Mouse (Mus musculus) neural tube, embryonic 13.5 days (tissue): ENCODE results near the gene Lat2. TPM values are rescaled to one million over a fixed set of nuclear protein-coding genes. Genes with fewer than 3 reads are reported as not detected.

Source experiments
- ATAC-seq: fragments of 200-750 bp; cut with Nextera tagmentation; 2 replicates; pipeline ENCODE4 v1.8.0; 2017; ENCODE audit warnings: low read depth, mild to moderate bottlenecking, moderate TSS enrichment, moderate library complexity
- H3K27ac ChIP-seq: fragments of 300-500 bp; sonication (generic); replicated peaks from 2 replicates; pipeline ENCODE4 v1.5.1; 2015; ENCODE audit warnings: moderate library complexity, mild to moderate bottlenecking, inconsistent platforms
- H3K27me3 ChIP-seq: fragments of 300-500 bp; sonication (generic); 2 replicates; pipeline ENCODE4 v1.6.1; 2015; ENCODE audit warnings: mild to moderate bottlenecking, inconsistent platforms
- H3K36me3 ChIP-seq: fragments of 300-500 bp; sonication (generic); 2 replicates; pipeline ENCODE4 v1.6.1; 2015; ENCODE audit warnings: mild to moderate bottlenecking, inconsistent platforms
- H3K4me1 ChIP-seq: fragments of 300-500 bp; sonication (generic); replicated peaks from 2 replicates; pipeline ENCODE4 v1.6.1; 2015; ENCODE audit warnings: inconsistent platforms
- H3K4me2 ChIP-seq: fragments of 300-500 bp; sonication (generic); 2 replicates; pipeline ENCODE4 v1.6.1; 2015; ENCODE audit warnings: inconsistent platforms, mild to moderate bottlenecking, moderate library complexity
- H3K4me3 ChIP-seq: fragments of 300-500 bp; sonication (generic); 2 replicates; pipeline ENCODE4 v1.5.1; 2015; ENCODE audit warnings: mild to moderate bottlenecking, inconsistent platforms
- H3K9ac ChIP-seq: fragments of 300-500 bp; sonication (generic); 2 replicates; pipeline ENCODE4 v1.6.1; 2015; ENCODE audit warnings: moderate library complexity, mild to moderate bottlenecking, inconsistent platforms
- H3K9me3 ChIP-seq: fragments of 300-500 bp; sonication (generic); 2 replicates; pipeline ENCODE4 v1.6.1; 2016; ENCODE audit warnings: inconsistent platforms
- WGBS: fragments of 180-500 bp; shearing (Covaris S2); methylation state at CpG from one replicate; pipeline ENCODE4 v1.1.7; 2015; 5-methylcytosine and 5-hydroxymethylcytosine counted together
- polyA plus RNA-seq: library from polyadenylated mRNA; unstranded; fragments of >200 nt; fragmentation: Nextera tagmentation; extraction: Ambion mirVana; gene quantifications from 2 replicates; pipeline ENCODE4 v1.2.1, GENCODE M21; 2015

Gene Lat2
- polyA plus RNA-seq, 1 experiment from 2014 or later, result 4.9 TPM

DNA sequence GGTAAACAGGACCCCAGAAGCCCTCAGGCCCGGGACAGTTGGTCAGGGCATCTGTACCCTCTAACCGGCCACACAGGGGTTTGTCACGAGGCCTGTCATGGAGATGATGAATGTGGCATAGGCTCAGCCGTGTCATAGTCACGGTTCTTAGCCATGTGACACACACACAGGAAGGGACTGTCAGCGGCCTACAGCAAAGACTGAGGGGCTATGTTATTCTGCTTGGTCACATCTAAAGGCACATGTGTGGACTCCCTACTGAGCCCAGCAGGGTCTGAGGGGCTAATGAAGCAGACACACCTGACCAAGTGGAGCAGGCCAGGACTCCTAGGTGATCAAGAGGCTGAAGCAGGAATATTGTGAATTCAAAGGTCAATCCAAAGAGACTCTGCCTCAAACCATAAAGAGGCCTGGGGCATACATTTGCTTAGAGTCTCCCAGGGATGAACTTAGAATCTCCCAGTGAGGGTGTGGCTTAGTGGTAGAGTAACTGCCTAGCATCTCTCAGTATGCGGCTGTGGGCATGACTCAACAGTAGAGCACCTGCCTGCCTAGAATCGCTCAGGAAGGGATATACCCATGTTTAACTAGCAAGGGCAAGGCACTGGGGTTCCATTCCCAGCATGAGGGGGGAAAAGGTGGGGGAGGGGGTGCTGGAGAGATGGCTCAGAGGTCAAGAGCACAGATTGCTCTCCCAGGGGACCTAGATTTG is 2.9 kb downstream of the Lat2 start:
- Histone ChIP-seq H3K9ac (no peak overlapping the region), H3K27me3 (no peaks in the 10 kb centered on the region), H3K27ac (peak overlapping the region; percentile 49; the same call in 1 of the 2 replicates), H3K4me1 (peaks cover 7% of the 10 kb centered on the region), H3K4me3 (no peak overlapping the region), H3K36me3 (peaks cover 14% of the 10 kb centered on the region), H3K4me2 (no peak overlapping the region), H3K9me3 (no peaks in the 10 kb centered on the region)
- ATAC-seq, result peak; percentile 37; the same call in 1 of the 2 replicates
- WGBS, result 54% methylated on average over 8 of the region's 8 CpGs

DNA sequence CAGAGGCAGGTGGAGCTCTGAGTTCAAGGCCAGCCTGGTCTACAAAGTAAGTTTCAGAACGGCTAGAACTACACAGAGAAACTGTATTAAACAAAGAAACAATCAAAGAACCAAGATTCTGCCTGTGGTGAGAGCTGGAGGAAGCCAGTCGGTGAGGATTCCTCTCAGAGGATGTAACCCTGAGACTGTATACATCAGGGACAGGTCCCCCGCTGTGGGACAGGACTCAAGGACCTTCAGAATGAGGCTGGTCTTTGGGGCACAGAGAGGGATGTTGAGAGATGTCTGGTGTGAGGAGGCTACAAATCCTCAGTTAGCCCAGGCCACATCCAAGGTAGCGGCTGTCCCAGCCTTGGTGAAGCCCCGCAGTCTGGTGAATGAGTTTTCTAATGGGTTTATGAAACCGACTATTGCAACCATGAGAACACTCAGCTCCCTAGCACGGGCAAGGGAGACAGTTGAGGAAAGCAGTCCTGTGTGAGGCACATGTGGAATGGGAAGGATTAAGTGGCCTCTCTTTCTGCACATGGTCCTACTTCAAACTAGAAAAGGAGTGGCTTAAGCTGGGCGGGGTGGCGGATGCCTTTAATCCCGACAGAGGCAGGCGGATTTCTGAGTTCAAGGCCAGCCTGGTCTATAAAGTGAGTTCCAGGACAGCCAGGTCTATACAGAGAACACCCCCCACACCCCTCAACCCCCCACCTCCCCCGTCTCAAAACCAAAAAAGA is 4.7 kb downstream of the Lat2 start:
- Histone ChIP-seq H3K27ac (no peak overlapping the region), H3K36me3 (peaks cover 13% of the 10 kb centered on the region), H3K4me3 (no peak overlapping the region), H3K9me3 (no peaks in the 10 kb centered on the region), H3K4me2 (no peak overlapping the region), H3K4me1 (peaks cover 7% of the 10 kb centered on the region), H3K27me3 (no peaks in the 10 kb centered on the region), H3K9ac (no peak overlapping the region)
- 91% methylated on average over 11 of the region's 12 CpGs for WGBS
- no peak for ATAC-seq

DNA sequence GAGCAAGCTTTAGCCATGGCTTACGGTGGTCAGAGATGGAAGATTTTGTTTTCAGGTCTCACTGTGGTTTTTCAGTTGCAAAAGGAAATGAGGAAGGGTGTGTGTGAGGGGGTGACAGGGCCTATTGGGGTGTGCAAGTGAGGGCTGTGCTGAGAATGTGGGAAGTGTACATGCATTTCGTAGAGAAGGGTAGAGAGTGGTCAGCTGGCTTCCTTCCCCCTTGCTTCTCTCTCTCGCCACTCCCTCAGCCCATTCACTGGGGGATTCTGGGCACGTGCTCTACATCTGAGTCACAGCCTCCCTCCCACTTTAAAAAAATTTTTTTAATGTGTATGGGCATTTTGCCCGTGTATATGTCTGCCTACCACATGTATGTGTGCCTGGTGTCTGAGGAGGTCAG is 7.7 kb downstream of the Lat2 start:
- no peak overlapping the region for H3K4me3 ChIP-seq
- no peak for ATAC-seq
- H3K9ac ChIP-seq, result no peak overlapping the region
- H3K4me2 ChIP-seq, result no peak overlapping the region
- H3K9me3 ChIP-seq, result no peaks in the 10 kb centered on the region
- 74% methylated on average over 5 of the region's 5 CpGs for WGBS
- no peaks in the 10 kb centered on the region for H3K27me3 ChIP-seq
- H3K4me1 ChIP-seq, result peaks cover 3% of the 10 kb centered on the region; the same call in 1 of the 2 replicates
- no peak overlapping the region for H3K27ac ChIP-seq
- peaks cover 17% of the 10 kb centered on the region for H3K36me3 ChIP-seq

DNA sequence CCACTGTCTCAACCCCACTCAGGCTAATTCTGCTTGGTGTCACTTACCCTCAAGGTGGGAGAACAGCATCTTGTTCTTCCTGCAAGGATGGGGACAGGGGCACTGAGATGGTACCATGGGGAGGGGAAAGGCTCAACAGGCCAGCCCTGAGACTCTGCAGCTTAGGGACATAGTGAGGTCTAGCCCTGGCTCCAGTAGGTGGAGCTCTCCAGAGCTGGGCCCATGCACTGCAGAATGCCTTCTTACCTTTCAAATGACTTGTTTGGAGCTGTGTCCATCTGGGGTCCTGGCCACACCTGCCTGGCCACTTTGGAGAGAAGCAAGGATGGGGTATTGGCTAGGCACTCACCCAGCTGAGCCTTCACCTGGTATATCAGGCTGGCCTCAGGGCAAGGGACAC is 8.5 kb downstream of the Lat2 start:
- Histone ChIP-seq H3K9me3 (no peaks in the 10 kb centered on the region), H3K4me2 (no peak overlapping the region), H3K27ac (no peak overlapping the region), H3K27me3 (no peaks in the 10 kb centered on the region), H3K36me3 (peaks cover 21% of the 10 kb centered on the region), H3K4me1 (no peaks in the 10 kb centered on the region), H3K9ac (no peak overlapping the region), H3K4me3 (no peak overlapping the region)
- no peak for ATAC-seq

DNA sequence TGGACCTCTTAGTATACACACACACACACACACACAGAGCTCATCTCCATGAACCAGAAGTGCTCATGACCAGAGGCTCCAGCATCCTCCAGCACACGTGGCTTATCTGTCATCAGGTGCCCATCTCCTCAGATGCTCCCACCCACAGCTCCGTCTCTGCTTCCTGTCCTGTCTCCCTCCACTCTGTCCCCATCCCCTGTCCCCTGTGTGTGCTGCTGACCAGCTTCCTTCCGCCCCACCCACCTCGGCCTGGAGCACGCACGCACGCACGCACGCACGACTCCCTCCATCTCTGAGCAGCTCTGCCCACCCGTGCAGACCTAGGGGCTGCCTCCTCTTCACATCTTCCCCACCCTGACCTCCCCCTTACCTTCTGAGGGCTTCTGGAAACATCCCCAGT is 10.4 kb downstream of the Lat2 start:
- Histone ChIP-seq H3K36me3 (peaks cover 29% of the 10 kb centered on the region), H3K4me2 (no peak overlapping the region), H3K27ac (no peak overlapping the region), H3K4me3 (no peak overlapping the region), H3K9ac (no peak overlapping the region), H3K27me3 (no peaks in the 10 kb centered on the region), H3K9me3 (no peaks in the 10 kb centered on the region), H3K4me1 (no peaks in the 10 kb centered on the region)
- WGBS, result 83% methylated on average over 11 of the region's 11 CpGs
- ATAC-seq, result no peak

DNA sequence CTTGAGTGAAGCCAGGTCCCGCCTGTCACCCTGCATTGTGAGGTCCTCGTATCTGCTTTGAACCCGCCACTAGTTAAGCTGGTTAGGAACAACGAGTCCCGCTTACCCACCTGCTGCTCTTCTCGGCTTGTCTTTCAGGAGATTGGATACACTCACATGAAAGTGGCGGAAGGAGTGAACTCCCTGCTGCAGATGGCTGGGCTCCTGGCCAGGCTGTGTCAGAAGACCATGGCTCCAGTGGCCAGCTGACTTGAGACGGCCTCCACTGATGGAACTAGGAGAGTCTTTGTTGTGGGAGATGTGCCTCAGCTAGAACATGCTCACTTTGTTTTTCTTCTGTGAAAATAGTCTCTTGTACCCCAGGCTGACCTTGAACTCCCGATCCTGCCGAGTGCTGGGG is 17.1 kb downstream of the Lat2 start:
- H3K9me3 ChIP-seq, result no peaks in the 10 kb centered on the region
- no peaks in the 10 kb centered on the region for H3K27me3 ChIP-seq
- H3K36me3 ChIP-seq, result peaks cover 81% of the 10 kb centered on the region
- H3K9ac ChIP-seq, result no peak overlapping the region
- no peak for ATAC-seq
- no peak overlapping the region for H3K27ac ChIP-seq
- H3K4me3 ChIP-seq, result no peak overlapping the region
- WGBS, result 87% methylated on average over 10 of the region's 10 CpGs
- H3K4me2 ChIP-seq, result no peak overlapping the region
- no peaks in the 10 kb centered on the region for H3K4me1 ChIP-seq

DNA sequence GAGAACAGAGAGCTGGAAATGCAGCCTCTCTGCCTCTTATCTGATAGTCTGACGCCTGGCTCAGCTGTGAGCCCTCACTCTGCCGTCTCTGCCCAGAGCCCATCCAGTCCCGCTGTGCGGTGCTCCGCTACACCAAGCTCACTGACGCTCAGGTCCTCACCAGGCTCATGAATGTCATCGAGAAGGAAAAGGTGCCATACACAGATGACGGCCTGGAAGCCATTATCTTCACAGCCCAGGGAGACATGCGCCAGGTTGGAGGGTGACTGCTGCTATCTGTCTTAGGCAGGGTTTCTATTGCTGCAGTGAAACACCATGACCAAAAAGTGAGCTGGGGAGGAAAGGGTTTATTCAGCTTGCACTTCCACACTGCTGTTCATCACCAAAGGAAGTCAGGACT is 21.7 kb downstream of the Lat2 start:
- H3K4me2 ChIP-seq, result no peak overlapping the region
- H3K9me3 ChIP-seq, result no peaks in the 10 kb centered on the region
- no peak for ATAC-seq
- no peak overlapping the region for H3K9ac ChIP-seq
- no peaks in the 10 kb centered on the region for H3K4me1 ChIP-seq
- peaks cover 82% of the 10 kb centered on the region for H3K36me3 ChIP-seq
- H3K27me3 ChIP-seq, result no peaks in the 10 kb centered on the region
- H3K27ac ChIP-seq, result no peak overlapping the region
- 87% methylated on average over 9 of the region's 9 CpGs for WGBS
- H3K4me3 ChIP-seq, result no peak overlapping the region

DNA sequence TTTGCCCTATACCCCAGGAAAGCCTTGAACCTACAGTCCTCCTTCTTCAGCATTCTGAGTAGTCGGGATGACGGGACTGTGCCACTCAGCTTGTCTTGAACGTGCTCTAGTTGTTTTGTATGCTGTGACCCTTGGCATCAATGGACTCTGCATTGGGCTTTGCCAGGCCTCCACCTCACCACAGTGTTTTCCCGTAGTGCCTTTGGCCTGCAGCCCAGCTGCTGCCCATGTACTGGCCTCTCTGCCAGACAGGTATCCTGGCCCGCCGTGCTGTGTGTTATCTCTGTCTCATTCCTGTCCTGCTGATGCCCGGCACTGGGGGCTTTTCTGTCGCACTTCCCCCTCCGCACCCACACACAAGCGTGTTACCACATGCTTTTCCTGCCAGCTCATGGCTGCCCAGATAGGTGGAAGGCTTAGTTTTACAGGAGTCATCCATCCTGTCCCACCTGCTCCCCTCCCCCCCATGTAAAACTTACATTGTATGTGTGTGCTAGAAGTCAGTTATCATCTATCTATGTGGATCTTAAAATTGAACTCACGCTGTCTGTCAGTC is 22.7 kb downstream of the Lat2 start:
- Histone ChIP-seq H3K4me2 (no peak overlapping the region), H3K36me3 (peaks cover 76% of the 10 kb centered on the region), H3K4me1 (no peaks in the 10 kb centered on the region), H3K27ac (no peak overlapping the region), H3K9me3 (no peaks in the 10 kb centered on the region), H3K27me3 (no peaks in the 10 kb centered on the region), H3K4me3 (no peak overlapping the region), H3K9ac (no peak overlapping the region)
- ATAC-seq, result no peak
- 96% methylated on average over 11 of the region's 11 CpGs for WGBS

DNA sequence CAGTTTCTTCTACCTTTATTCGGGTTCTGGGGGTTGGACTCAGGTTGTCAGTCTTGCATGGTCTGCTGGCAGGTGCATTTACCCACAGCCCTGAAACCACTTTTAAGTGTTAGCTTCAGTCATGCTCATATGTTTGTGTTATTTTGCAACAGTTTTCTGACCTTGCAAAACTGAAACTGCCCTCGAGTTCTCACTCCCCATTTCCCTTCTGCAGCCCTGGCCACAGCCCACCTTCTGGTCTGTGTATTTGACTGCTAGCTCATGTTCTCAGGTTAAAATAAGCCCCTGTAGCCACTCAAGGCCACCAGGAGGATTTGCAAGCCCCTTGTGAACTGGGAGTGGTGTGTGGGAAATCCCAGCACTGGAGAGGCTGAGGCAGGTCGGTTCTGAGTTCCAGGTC is 24.9 kb downstream of the Lat2 start:
- H3K27ac ChIP-seq, result no peak overlapping the region
- no peak overlapping the region for H3K4me3 ChIP-seq
- H3K4me1 ChIP-seq, result no peaks in the 10 kb centered on the region
- no peaks in the 10 kb centered on the region for H3K27me3 ChIP-seq
- no peak overlapping the region for H3K4me2 ChIP-seq
- ATAC-seq, result no peak
- peaks cover 60% of the 10 kb centered on the region for H3K36me3 ChIP-seq
- WGBS, result 91% methylated on average over 3 of the region's 3 CpGs
- no peaks in the 10 kb centered on the region for H3K9me3 ChIP-seq
- H3K9ac ChIP-seq, result no peak overlapping the region

DNA sequence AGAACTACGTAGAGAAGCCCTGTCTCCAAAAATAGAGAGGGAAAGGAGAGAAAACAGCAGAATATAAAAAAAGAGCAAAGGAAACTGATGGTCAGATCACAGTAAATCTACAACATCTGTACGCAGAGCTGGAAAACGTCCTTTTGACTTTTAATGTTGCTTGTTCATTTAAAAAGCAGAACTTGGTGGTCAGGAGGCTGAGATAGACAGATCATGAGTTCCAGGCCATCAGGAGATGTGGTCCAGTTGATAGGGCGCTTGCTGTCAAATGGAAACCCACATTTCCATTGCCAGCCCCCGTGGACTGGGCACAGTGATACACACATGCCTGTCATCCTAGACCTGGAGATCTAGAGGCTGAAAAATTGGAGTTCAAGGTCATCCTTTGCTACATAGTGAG is 30.0 kb downstream of the Lat2 start:
- 94% methylated on average over 5 of the region's 5 CpGs for WGBS
- Histone ChIP-seq H3K4me3 (no peak overlapping the region), H3K27ac (no peak overlapping the region), H3K36me3 (peaks cover 10% of the 10 kb centered on the region), H3K27me3 (no peaks in the 10 kb centered on the region), H3K4me2 (no peak overlapping the region), H3K9me3 (no peaks in the 10 kb centered on the region), H3K9ac (no peak overlapping the region), H3K4me1 (peaks cover 15% of the 10 kb centered on the region)
- ATAC-seq, result no peak

DNA sequence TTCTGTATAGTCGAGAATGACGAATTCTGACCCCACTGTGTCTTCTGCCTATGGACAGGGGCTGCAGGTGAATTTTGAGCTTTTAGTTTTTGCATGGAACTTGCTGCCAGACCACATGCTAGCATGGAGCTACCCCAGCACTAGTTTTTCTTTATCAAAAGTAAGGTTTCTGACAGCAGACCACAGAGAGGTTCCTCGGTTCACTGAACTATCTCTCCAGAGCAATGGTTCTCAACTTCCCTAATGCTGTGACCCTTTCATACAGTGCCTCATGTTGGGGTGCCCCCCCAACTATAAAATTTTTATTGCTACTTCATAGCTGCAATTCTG is 31.0 kb downstream of the Lat2 start:
- Histone ChIP-seq H3K9ac (no peak overlapping the region), H3K4me2 (peak overlapping the region; percentile 66), H3K9me3 (no peaks in the 10 kb centered on the region), H3K4me3 (peak overlapping the region; percentile 86; the same call in 1 of the 2 replicates), H3K36me3 (peaks cover 10% of the 10 kb centered on the region), H3K27ac (no peak overlapping the region), H3K27me3 (no peaks in the 10 kb centered on the region), H3K4me1 (peaks cover 15% of the 10 kb centered on the region)
- 82% methylated on average over 3 of the region's 3 CpGs for WGBS
- ATAC-seq, result no peak

DNA sequence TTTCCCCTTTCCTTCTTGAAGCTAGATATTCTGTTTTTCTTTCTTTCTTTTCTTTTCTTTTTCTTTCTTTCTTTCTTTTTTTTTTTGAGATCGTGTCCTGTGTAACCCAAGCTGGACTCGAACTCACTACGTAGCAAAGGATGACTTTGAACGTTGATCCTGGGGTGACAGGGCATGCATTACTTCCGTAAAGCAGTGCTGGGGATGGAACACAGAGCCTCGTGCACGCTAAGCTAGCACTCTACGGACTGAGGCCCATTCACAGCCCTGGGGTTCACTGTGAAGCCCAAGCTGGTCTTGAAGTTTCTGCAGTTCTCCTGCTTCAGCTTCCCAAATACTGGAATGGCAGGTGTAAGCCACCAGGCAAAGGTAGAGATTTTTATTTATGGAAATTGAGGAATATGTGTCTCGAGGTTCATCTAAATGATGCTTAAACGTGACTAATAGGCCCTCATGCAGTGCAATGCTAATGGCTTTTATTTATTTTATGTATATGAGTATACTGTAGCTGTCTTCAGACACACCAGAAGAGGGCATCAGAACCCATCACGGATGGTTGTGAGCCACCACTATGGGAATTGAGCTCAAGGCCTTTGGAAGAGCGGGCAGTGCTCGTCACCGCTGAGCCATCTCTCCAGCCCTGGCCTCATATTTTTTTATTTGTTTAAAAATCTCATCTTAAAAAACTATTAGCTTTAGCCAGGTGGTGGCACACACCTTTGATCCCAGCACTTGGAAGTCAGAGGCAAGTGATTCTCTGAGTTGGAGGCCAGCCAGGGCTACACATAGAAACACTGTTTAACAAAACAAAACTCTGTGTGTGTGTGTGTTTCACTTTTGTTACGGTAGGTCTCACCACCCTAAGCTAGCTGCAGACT is 31.6 kb downstream of the Lat2 start:
- H3K36me3 ChIP-seq, result peaks cover 10% of the 10 kb centered on the region
- H3K4me1 ChIP-seq, result peaks cover 15% of the 10 kb centered on the region
- H3K27ac ChIP-seq, result no peak overlapping the region
- no peaks in the 10 kb centered on the region for H3K9me3 ChIP-seq
- peak overlapping the region; percentile 91 for H3K9ac ChIP-seq
- H3K4me2 ChIP-seq, result peak overlapping the region; percentile 66
- H3K4me3 ChIP-seq, result peak overlapping the region; percentile 86
- no peak for ATAC-seq
- H3K27me3 ChIP-seq, result no peaks in the 10 kb centered on the region
- WGBS, result 30% methylated on average over 15 of the region's 15 CpGs
